Mouse (Mus musculus) heart, embryonic 14.5 days (tissue): Measurements from ENCODE around the gene Uqcc2. TPM values are rescaled to one million over a fixed set of nuclear protein-coding genes. Genes with fewer than 3 reads are reported as not detected.
A peak's percentile ranks its signal among the peaks of the same experiment; 100 is the strongest.

Experiments
- ATAC-seq: fragments of 200-750 bp; cut with Nextera tagmentation; 2 replicates; pipeline ENCODE4 v1.8.0; 2017; ENCODE audit warnings: low read depth, moderate TSS enrichment; ENCODE audit not compliant: insufficient number of reproducible peaks, insufficient read depth, low FRiP score
- H3K27ac ChIP-seq, 2 experiments: fragments of 200-500 bp in 1 of 2; fragments of 300-500 bp in 1 of 2; sonication (generic) in 1 of 2; replicated peaks in 1 of 2; 2 replicates each; pipeline ENCODE4 v1.5.1; 2012 to 2014; ENCODE audit warnings: low read depth in 2 of 2, low read length in 2 of 2, control low read depth in 1 of 2, mild to moderate bottlenecking in 1 of 2, mixed read lengths in 1 of 2; ENCODE audit not compliant: control insufficient read depth in 1 of 2, insufficient read depth in 1 of 2
- H3K27me3 ChIP-seq: fragments of 300-500 bp; sonication (generic); 2 replicates; pipeline ENCODE4 v1.6.1; 2014; ENCODE audit warnings: mild to moderate bottlenecking, low read length, control low read depth; ENCODE audit not compliant: control insufficient read depth, insufficient read depth
- H3K36me3 ChIP-seq: fragments of 300-500 bp; sonication (generic); 2 replicates; pipeline ENCODE4 v1.6.1; 2014; ENCODE audit warnings: mild to moderate bottlenecking, control low read depth, low read length, mixed read lengths; ENCODE audit not compliant: control insufficient read depth, insufficient read depth
- H3K4me1 ChIP-seq, 2 experiments: fragments of 200-500 bp in 1 of 2; fragments of 300-500 bp in 1 of 2; sonication (generic) in 1 of 2; 2 replicates each; pipeline ENCODE4 v1.6.1; 2012 to 2014; ENCODE audit warnings: low read length in 2 of 2, control low read depth in 1 of 2, mixed read lengths in 1 of 2; ENCODE audit not compliant: control insufficient read depth in 2 of 2, insufficient read depth in 2 of 2
- H3K4me2 ChIP-seq: fragments of 300-500 bp; sonication (generic); 2 replicates; pipeline ENCODE4 v1.6.1; 2014; ENCODE audit warnings: mild to moderate bottlenecking, low read length
- H3K4me3 ChIP-seq, 2 experiments: fragments of 200-500 bp in 1 of 2; fragments of 300-500 bp in 1 of 2; sonication (generic) in 1 of 2; 2 replicates each; pipeline ENCODE4 v1.5.1; 2012 to 2014; ENCODE audit warnings: low read length in 2 of 2, mild to moderate bottlenecking in 2 of 2, control low read depth in 1 of 2, low read depth in 1 of 2, moderate library complexity in 1 of 2; ENCODE audit not compliant: control insufficient read depth in 1 of 2, insufficient read depth in 1 of 2
- H3K9ac ChIP-seq: fragments of 300-500 bp; sonication (generic); 2 replicates; pipeline ENCODE4 v1.6.1; 2014; ENCODE audit warnings: mild to moderate bottlenecking, low read length
- H3K9me3 ChIP-seq: fragments of 300-500 bp; sonication (generic); 2 replicates; pipeline ENCODE4 v1.6.1; 2016; ENCODE audit warnings: low read length, control low read depth; ENCODE audit not compliant: control insufficient read depth
- WGBS: fragments of 180-500 bp; shearing (Covaris S2); extraction: QIAGEN DNeasy Blood & Tissue Kit; methylation state at CpG from one replicate; pipeline ENCODE4 v1.1.7; 2014; 5-methylcytosine and 5-hydroxymethylcytosine counted together
- polyA plus RNA-seq: library from polyadenylated mRNA; unstranded; fragments of >200 nt; fragmentation: Nextera tagmentation; extraction: Ambion mirVana; gene quantifications from 2 replicates; pipeline ENCODE4 v1.2.1, GENCODE M21; 2014

Uqcc2 gene
- polyA plus RNA-seq, 1 experiment from 2014 or later, result 339 TPM

DNA sequence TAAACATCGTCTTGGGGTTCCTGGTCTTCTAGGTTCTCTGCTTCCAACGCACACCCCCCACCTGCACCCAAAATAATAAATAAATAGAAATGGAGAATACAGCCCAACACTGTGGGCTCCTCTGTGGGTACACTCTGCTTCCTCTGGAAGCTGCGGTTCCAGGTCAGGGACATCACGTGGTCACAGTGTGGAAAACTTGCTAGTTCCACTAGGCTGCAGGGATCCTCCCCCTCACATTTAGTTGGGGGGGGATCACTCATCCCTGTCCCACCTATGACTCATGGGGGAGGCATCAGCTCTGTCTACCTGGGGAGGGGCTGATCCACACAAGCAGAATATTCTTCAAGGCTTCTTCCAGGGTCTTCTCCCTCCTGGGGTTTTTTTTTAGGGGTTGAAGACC is 10.4 kb upstream of the Uqcc2 start:
- Histone ChIP-seq H3K4me2 (no peak overlapping the region), H3K4me1 (peaks cover 0 to 2% of the 10 kb centered on the region in 2 experiments; a peak in 1 of 4 replicates), H3K27me3 (no peaks in the 10 kb centered on the region), H3K9ac (no peak overlapping the region), H3K27ac (no peak overlapping the region), H3K36me3 (no peaks in the 10 kb centered on the region), H3K9me3 (no peaks in the 10 kb centered on the region), H3K4me3 (no peak overlapping the region)
- 74% methylated on average over 4 of the region's 4 CpGs for WGBS
- no peak for ATAC-seq

DNA sequence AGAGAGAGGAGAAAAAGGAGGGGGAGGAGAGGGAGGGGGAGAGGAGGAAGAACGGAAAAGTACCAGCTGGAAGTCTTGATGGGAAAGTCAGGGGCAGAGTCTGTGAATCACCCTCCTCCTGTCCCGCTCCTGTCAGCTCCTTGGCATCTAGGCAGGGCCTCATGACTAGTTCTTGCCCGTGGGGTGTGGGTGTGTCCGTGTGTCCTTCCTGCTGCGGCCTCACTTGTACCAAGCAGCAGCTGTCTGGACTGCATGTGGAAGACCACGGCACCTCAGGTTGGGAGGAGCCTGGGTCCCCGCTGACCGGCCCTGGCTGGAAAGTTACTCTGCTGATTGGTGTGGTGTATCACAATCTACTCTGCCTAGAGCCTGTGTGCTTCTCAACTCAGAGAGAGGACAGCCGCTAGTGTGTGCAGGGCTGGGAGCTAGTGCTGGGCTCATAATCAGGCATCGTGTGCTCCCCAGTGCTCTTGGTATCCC is 8.3 kb upstream of the Uqcc2 start:
- Histone ChIP-seq H3K9me3 (no peaks in the 10 kb centered on the region), H3K27me3 (no peaks in the 10 kb centered on the region), H3K36me3 (no peaks in the 10 kb centered on the region), H3K4me3 (no peak overlapping the region), H3K9ac (no peak overlapping the region), H3K4me2 (no peak overlapping the region), H3K27ac (no peak overlapping the region), H3K4me1 (peaks cover 0 to 2% of the 10 kb centered on the region in 2 experiments; a peak in 1 of 4 replicates)
- 36% methylated on average over 10 of the region's 10 CpGs for WGBS
- peak; percentile 44 for ATAC-seq

DNA sequence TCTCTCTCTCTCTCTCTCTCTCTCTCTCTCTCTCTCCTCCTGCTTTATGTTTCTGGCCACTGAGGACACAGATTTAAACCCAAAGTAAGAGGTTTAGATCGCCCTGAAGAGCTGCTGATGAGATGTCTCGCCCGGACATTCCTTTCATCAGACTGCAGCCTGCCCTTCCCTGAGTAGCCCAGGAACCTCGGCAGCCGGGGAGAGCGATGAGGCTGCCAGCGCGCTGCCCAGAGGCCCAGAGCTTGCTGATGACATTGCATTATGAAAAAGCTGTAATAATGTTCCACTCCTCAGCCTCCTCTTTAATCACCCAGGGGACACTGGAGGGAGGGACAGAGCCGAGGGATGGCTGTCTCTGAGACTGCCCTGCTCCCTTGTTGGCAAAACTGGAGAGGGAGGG is 6.5 kb upstream of the Uqcc2 start:
- ATAC-seq, result no peak
- Histone ChIP-seq H3K27me3 (no peaks in the 10 kb centered on the region), H3K4me3 (no peak overlapping the region), H3K4me2 (no peak overlapping the region), H3K9ac (no peak overlapping the region), H3K36me3 (no peaks in the 10 kb centered on the region), H3K4me1 (no peaks in the 10 kb centered on the region), H3K27ac (no peak overlapping the region), H3K9me3 (0 out of 2 replicates have a peak, but pooled peaks cover 2% of the 10 kb centered on the region)
- WGBS, result 46% methylated on average over 9 of the region's 9 CpGs

DNA sequence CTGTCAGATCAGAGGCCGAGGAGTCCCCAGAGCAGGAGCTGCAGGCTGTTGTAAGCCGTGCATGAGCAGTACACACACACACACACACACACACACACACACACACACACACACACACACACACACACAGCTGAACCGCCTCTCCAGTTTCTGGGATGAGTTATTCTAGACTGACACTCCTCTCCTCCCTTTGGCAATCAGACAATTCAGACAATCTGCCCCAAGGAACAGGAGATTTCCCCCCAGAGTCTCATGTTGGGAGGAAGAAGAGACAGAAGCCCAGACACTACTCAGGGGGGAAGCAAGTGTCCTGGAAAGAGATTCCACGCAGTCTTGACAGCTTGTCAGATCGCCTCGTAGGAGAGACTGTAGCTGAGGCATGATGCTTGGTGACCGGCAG is 5.6 kb upstream of the Uqcc2 start:
- H3K4me3 ChIP-seq, result no peak overlapping the region
- 50% methylated on average over 7 of the region's 7 CpGs for WGBS
- H3K4me1 ChIP-seq, result no peaks in the 10 kb centered on the region
- 0 out of 2 replicates have a peak, but pooled peaks cover 2% of the 10 kb centered on the region for H3K9me3 ChIP-seq
- H3K27me3 ChIP-seq, result no peaks in the 10 kb centered on the region
- no peak overlapping the region for H3K4me2 ChIP-seq
- H3K36me3 ChIP-seq, result no peaks in the 10 kb centered on the region
- H3K27ac ChIP-seq, result no peak overlapping the region
- no peak for ATAC-seq
- H3K9ac ChIP-seq, result no peak overlapping the region

DNA sequence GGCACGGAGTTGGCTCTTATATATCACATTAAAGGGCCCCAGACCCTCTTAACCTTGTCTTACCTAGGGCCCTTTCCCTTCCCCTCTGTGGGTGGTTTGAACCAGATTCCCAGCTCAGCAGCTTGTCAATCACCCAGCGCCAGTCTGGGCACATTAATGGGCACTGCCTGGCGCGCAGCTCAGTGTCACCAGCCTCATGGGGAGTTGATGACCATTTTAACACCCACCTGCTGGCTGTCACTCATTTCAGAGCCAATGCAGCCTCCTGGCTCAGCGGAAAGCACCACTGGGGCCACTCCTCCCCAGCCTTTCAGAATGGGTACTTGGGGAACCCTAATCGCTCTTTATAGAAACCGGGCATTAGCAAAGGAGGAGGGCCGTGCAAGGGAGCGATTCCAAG is 4.7 kb upstream of the Uqcc2 start:
- peaks cover 0 to 2% of the 10 kb centered on the region in 2 experiments; a peak in 3 of 4 replicates for H3K4me1 ChIP-seq
- H3K9me3 ChIP-seq, result 0 out of 2 replicates have a peak, but pooled peaks cover 2% of the 10 kb centered on the region
- no peaks in the 10 kb centered on the region for H3K36me3 ChIP-seq
- H3K9ac ChIP-seq, result no peak overlapping the region
- H3K27me3 ChIP-seq, result no peaks in the 10 kb centered on the region
- 74% methylated on average over 9 of the region's 9 CpGs for WGBS
- H3K4me2 ChIP-seq, result no peak overlapping the region
- no peak for ATAC-seq
- no peak overlapping the region for H3K27ac ChIP-seq
- H3K4me3 ChIP-seq, result no peak overlapping the region

DNA sequence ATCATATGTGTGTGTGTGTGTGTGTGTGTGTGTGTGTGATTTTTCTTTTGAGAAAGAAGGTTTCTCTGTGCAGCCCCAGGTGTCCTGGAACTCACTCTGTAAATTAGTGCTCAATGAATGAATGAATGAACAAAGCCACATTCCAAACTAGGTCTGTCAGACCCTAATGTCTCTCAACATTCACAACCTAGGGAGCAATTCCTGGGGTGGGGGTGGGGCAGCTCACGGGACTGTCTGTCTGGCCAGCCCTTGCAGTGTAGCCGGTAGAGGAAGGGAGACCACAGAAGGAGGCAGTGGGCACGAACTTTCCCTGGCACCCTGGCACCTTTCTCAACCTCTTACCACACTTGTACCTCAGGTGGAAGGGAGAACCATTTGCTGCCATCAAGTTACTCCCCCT is 999 bp upstream of the Uqcc2 start:
- Histone ChIP-seq H3K9me3 (0 out of 2 replicates have a peak, but pooled peaks cover 2% of the 10 kb centered on the region), H3K27ac (no peak overlapping the region), H3K4me1 (peaks cover 7 to 10% of the 10 kb centered on the region in 2 experiments), H3K9ac (no peak overlapping the region), H3K27me3 (no peaks in the 10 kb centered on the region), H3K4me2 (no peak overlapping the region), H3K36me3 (0 out of 2 replicates have a peak, but pooled peaks cover 4% of the 10 kb centered on the region), H3K4me3 (no peak overlapping the region)
- no peak for ATAC-seq
- WGBS, result 13% methylated on average over 3 of the region's 3 CpGs

DNA sequence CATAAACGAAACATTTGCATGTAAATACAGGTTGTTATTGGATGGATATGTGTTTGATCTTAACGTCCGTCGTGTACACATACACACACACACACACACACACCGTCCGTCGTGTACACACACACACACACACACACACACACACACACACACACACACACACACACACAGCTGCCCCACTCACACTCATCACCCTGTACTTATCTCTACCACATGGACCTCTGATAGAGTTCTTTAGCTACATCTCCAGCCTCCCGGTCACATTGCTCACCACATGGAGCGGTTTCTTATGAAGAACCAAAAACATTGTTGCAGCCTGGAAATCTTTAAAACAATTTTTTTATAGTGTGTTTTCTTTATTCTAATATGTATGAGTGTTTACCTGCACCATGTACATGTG is 471 bp upstream of the Uqcc2 start:
- H3K4me1 ChIP-seq, result peaks cover 7 to 10% of the 10 kb centered on the region in 2 experiments
- WGBS, result 23% methylated on average over 9 of the region's 9 CpGs
- 0 out of 2 replicates have a peak overlapping the region, but pooled peaks have one; percentile 0 for H3K9ac ChIP-seq
- 0 out of 2 replicates have a peak, but pooled peaks cover 2% of the 10 kb centered on the region for H3K9me3 ChIP-seq
- H3K27ac ChIP-seq, result no peak overlapping the region
- H3K36me3 ChIP-seq, result peaks cover 9% of the 10 kb centered on the region; the same call in 1 of the 2 replicates
- no peaks in the 10 kb centered on the region for H3K27me3 ChIP-seq
- peak overlapping the region; percentile 67 for H3K4me2 ChIP-seq
- H3K4me3 ChIP-seq, result peak overlapping the region; percentile 72 to 79
- no peak for ATAC-seq

DNA sequence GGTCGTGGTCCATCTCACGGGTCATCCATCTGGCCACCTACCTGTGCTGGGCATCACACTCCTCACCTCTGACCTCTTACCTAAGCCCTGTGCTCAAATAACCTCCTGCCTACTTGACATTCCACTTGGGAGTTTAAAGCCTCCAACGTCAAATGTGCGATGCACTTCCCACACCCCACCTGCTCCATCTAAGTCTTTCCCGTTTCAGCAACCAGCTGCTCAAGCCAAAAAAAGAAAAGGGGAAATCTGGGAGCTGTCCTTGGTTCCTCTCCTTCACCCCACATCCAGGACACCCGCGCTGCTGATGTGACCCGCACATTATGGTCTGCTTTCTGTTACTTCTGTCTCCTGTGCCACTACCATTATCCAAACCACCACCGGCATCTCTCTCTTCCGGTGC is 1.5 kb downstream of the Uqcc2 start:
- no peak for ATAC-seq
- Histone ChIP-seq H3K27ac (no peak overlapping the region), H3K4me1 (peaks cover 7 to 13% of the 10 kb centered on the region in 2 experiments), H3K9ac (no peak overlapping the region), H3K36me3 (peaks cover 10% of the 10 kb centered on the region; the same call in 1 of the 2 replicates), H3K4me3 (no peak overlapping the region), H3K4me2 (no peak overlapping the region), H3K27me3 (no peaks in the 10 kb centered on the region), H3K9me3 (0 out of 2 replicates have a peak, but pooled peaks cover 2% of the 10 kb centered on the region)
- 82% methylated on average over 10 of the region's 10 CpGs for WGBS
